Mouse (Mus musculus): Measurements from ENCODE around the gene Spata2l. TPM values are rescaled to one million over a fixed set of nuclear protein-coding genes. Genes with fewer than 3 reads are reported as not detected.

Spata2l gene
- polyA plus RNA-seq, 1 experiment = 0.25 TPM

GRCm38 (mm10) chr8:123181391-123181790 lies 54.6 kb downstream of the Spata2l start:
- no peaks in the 10 kb centered on the region for H3K27me3 ChIP-seq (ENCODE audit: control insufficient read depth, insufficient read depth, low read length, poor library complexity, severe bottlenecking)
- H3K9ac ChIP-seq (ENCODE audit: low read depth, poor library complexity, severe bottlenecking) = no peak overlapping the region
- no peak overlapping the region for H3K27ac ChIP-seq (ENCODE audit: insufficient read depth, low read length)
- H3K4me3 ChIP-seq (ENCODE audit: low read depth, low read length) = no peak overlapping the region
- H3K9me3 ChIP-seq (replicated peaks; ENCODE audit: control insufficient read depth, insufficient read depth, low read length, poor library complexity, severe bottlenecking) = peaks cover 29% of the 10 kb centered on the region
- no peaks in the 10 kb centered on the region for H3K36me3 ChIP-seq (ENCODE audit: control insufficient read depth, insufficient read depth, low read length, poor library complexity, severe bottlenecking)
- no peaks in the 10 kb centered on the region for H3K4me1 ChIP-seq (ENCODE audit: control insufficient read depth, insufficient read depth, low read length)
- TF ChIP-seq EP300 (IDR thresholded peaks at IDR 0.05; ENCODE audit: insufficient read depth, low read depth, low read length) (no peak), POLR2A (IDR thresholded peaks at IDR 0.05; ENCODE audit: insufficient read depth, low read length) (no peak), CTCF (IDR thresholded peaks at IDR 0.05; ENCODE audit: low read depth, low read length) (no peak)

Other genes with a start within 250 kb of the Spata2l start
- 146 and 148 TPM in 2 replicates for gene Ankrd11, start 194.0 kb downstream of the Spata2l start, polyA plus RNA-seq (2011; ENCODE audit: insufficient read depth, insufficient read length, low read depth, missing spikeins)
- 79.3 and 99.6 TPM in 2 replicates for gene Spg7, start 173.3 kb downstream of the Spata2l start, polyA plus RNA-seq (2011; ENCODE audit: insufficient read depth, insufficient read length, low read depth, missing spikeins)
- 2,572 and 2,592 TPM in 2 replicates for gene Rpl13, start 133.9 kb downstream of the Spata2l start, polyA plus RNA-seq (2011; ENCODE audit: insufficient read depth, insufficient read length, low read depth, missing spikeins)
- gene Cpne7, start 118.9 kb downstream of the Spata2l start, polyA plus RNA-seq (2011; ENCODE audit: insufficient read depth, insufficient read length, low read depth, missing spikeins) = 2.9 and 3.2 TPM in 2 replicates
- 2.2 and 2.9 TPM in 2 replicates for gene Sult5a1, start 77.9 kb downstream of the Spata2l start, polyA plus RNA-seq (2011; ENCODE audit: insufficient read depth, insufficient read length, low read depth, missing spikeins)
- gene Dpep1, start 50.0 kb downstream of the Spata2l start, polyA plus RNA-seq (2011; ENCODE audit: insufficient read depth, insufficient read length, low read depth, missing spikeins) = not detected in 2 replicates
- gene Chmp1a, start 23.5 kb downstream of the Spata2l start, polyA plus RNA-seq (2011; ENCODE audit: insufficient read depth, insufficient read length, low read depth, missing spikeins) = 64.1 and 66.0 TPM in 2 replicates
- 1.8 TPM in 2 replicates for gene Spata33, start 23.4 kb downstream of the Spata2l start, polyA plus RNA-seq (2011; ENCODE audit: insufficient read depth, insufficient read length, low read depth, missing spikeins)
- 34.3 and 35.7 TPM in 2 replicates for gene Cdk10, start 11.4 kb downstream of the Spata2l start, polyA plus RNA-seq (2011; ENCODE audit: insufficient read depth, insufficient read length, low read depth, missing spikeins)
- 7.4 and 8.0 TPM in 2 replicates for gene Zfp276, start 18.0 kb upstream of the Spata2l start, polyA plus RNA-seq (2011; ENCODE audit: insufficient read depth, insufficient read length, low read depth, missing spikeins)
- gene Vps9d1, start 18.1 kb upstream of the Spata2l start, polyA plus RNA-seq (2011; ENCODE audit: insufficient read depth, insufficient read length, low read depth, missing spikeins) = 4.7 and 8.9 TPM in 2 replicates
- 56.4 and 58.9 TPM in 2 replicates for gene Fanca, start 82.3 kb upstream of the Spata2l start, polyA plus RNA-seq (2011; ENCODE audit: insufficient read depth, insufficient read length, low read depth, missing spikeins)
- 4.2 and 5.0 TPM in 2 replicates for gene Spire2, start 96.5 kb upstream of the Spata2l start, polyA plus RNA-seq (2011; ENCODE audit: insufficient read depth, insufficient read length, low read depth, missing spikeins)
- 239 TPM in 2 replicates for gene Tcf25, start 137.5 kb upstream of the Spata2l start, polyA plus RNA-seq (2011; ENCODE audit: insufficient read depth, insufficient read length, low read depth, missing spikeins)
- gene Mc1r, start 170.9 kb upstream of the Spata2l start, polyA plus RNA-seq (2011; ENCODE audit: insufficient read depth, insufficient read length, low read depth, missing spikeins) = not detected in 2 replicates
- 19.6 and 20.1 TPM in 2 replicates for gene Tubb3, start 175.2 kb upstream of the Spata2l start, polyA plus RNA-seq (2011; ENCODE audit: insufficient read depth, insufficient read length, low read depth, missing spikeins)
- 76.6 and 81.6 TPM in 2 replicates for gene Def8, start 187.3 kb upstream of the Spata2l start, polyA plus RNA-seq (2011; ENCODE audit: insufficient read depth, insufficient read length, low read depth, missing spikeins)
- gene Afg3l1, start 241.7 kb upstream of the Spata2l start, polyA plus RNA-seq (2011; ENCODE audit: insufficient read depth, insufficient read length, low read depth, missing spikeins) = 42.0 and 45.3 TPM in 2 replicates

All from ES-Bruce4 (cell line).